Mouse (Mus musculus) heart, postnatal 0 days (tissue): ENCODE measurements around the gene Mrpl9.

Experiments used
- CTCF ChIP-seq: IDR thresholded peaks from 2 replicates; pipeline ENCODE4 v1.5.1; 2016; ENCODE audit warnings: antibody characterized with exemption, control low read depth, low read depth
- EP300 ChIP-seq: IDR thresholded peaks from 2 replicates; pipeline ENCODE4 v1.6.1; 2016; ENCODE audit warnings: antibody characterized with exemption, low read depth

DNA sequence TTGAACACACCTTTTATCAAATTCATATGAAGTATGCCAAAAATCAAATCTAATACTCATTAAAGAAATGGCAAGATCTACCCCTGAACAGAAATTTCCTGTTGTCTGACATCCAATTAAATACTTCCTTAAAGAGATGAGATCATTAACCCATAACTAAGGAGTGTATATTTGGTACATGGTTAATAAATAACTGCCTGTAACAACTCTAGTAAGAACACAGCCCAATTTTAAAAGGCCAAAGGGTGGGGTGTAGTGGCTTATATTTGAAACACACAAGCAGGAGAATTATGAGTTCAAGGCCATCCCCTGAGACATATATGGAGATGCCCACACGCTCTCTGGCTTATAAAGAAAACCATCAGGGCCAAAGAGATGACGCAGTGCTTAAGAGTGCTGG, 6.3 kb downstream of the Mrpl9 start:
- TF ChIP-seq CTCF (no peak), EP300 (no peak)
